Mouse (Mus musculus) erythroblast, embryonic 14.5 days (primary cell): ENCODE measurements around the gene Rad51b.

Experiments
- GATA1 ChIP-seq: IDR thresholded peaks from 2 replicates; pipeline ENCODE4 v1.6.1; 2012; ENCODE audit warnings: low read length, inconsistent platforms, mixed read lengths
- TAL1 ChIP-seq: IDR thresholded peaks from 3 replicates; pipeline ENCODE4 v1.6.1; 2012; ENCODE audit warnings: low read length, inconsistent platforms, mixed read lengths

- no peak for TF ChIP-seq TAL1
- TF ChIP-seq GATA1 = no peak
These were observed 33.5 kb downstream of the Rad51b start for GRCm38 (mm10) chr12:79330571-79330970.
